Mouse (Mus musculus): ENCODE measurements at regions not wholly inside any gene's neighbourhood (a gene's known extent, or its start where the extent isn't known, plus 50 kb on each side); places are given as distances from the start of the nearest gene placed in this dataset.
"Not testable (repeated sequence)": the region's sequence is repeated elsewhere in the genome, so short reads cannot be mapped to it uniquely, and the experiment has no call there.

DNA sequence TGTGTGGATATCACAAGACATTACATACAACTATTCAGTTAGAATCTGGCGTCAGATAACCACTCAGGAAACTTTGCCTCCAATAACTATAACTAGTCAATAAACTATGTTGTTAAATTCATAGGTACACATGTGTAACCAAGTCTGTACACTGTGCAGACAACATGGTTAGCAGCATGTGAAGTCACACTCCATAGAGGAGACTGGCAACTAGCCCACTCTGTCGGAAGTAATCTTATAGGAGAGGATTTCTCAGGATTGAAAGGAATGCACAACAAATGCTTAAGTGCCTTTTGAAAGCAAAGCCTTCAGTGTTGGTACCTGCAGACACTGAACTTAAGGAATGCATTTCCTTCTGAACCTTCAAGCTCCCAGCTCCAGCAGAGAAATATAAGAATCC, 693.0 kb upstream of the Ptbp2 start:
- no peak for DNase-seq

DNA sequence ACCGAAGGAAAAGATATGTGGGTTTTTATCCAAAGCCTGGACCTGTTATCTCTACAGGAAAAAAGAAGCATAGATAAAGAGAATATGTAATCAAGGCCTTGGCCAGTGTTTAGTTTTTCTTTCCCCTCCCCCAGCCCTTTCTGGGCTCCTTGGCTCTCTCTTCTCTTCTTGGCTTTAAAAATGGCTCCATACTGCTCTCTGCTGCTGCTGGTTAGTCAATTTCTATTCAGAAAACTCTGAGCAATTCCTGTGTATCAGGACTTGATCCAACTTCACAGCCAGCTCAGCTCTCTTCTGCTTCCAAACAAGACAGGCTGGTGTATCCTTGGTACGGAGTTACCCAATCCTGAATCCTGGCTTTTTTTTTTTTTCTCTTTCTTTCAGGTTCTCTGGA, 689.4 kb upstream of the Ptbp2 start:
- DNase-seq: no peak

DNA sequence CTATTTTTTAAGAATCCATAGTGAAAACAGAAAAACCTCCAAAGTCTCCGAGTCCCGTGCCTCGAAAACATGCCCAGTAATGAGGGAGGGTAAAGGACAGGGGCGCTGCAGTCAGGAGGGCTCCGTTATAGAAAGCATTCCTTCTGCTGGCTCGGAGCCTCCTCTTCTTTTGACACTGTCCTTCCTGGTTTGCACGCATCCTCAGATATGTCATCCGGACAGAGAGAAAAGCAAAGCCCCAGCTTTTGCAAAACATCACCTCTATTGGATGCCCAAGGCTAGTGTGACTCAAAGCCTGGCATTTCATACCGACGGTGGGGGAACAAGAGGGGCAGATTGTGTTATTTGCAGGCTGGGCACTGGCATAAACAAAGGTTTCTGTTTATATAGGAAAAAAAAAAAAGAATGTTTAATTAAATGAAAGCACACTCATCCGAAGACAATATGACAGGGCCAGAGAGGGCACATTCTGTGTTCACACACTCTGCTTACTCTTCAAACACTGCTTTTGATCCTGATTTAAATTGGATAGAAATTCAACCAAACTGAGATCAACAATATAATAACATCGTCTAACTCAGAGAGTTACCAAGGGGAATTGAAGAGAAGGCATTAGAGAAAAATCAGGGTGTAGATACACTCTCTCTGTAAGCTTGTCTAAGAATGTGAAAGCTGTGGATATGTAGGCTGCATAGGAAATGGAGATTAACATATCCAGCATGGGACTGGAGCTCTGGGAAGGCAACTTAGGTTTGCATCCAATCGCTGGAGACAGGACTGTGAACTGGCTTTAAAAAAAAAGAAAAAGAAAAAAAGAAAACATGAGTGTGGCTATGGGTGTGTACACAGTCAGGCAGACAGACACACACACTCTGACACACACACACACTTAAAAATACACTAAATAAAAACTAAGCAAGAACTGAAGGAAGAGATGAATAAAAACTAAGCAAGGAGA, 688.7 kb upstream of the Ptbp2 start:
- DNase-seq: peak in 1 of 2 experiments; percentile 28

- DNase-seq: no peak
Observed at GRCm38 (mm10) chr3:120471878-120472444, 687.7 kb upstream of the Ptbp2 start.

- DNase-seq: no peak
Observed at GRCm38 (mm10) chr3:120468887-120469286, 684.6 kb upstream of the Ptbp2 start.

- DNase-seq: no peak
Observed at GRCm38 (mm10) chr3:120460717-120461116, 676.5 kb upstream of the Ptbp2 start.

- no peak for DNase-seq
Observed at GRCm38 (mm10) chr3:120457912-120458311, 673.6 kb upstream of the Ptbp2 start.

DNA sequence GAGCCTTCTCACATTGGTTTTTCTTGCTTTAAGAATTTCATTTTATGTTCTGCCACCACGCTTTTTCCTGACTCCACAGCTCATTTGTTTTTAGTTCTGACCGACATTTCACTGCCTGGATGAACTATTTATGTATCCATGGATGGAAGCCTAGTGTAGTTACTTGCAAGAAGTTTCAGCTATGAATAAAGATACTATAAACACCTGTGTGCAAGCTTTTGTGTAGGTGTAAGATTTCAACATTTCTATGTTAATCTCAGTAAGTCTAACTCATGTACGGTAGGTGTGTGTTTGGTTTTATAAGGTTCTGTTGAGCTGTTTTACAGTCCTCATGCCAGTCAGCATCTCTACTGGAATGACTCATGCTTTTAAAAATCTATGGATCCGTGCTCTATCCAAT, 656.9 kb upstream of the Ptbp2 start:
- DNase-seq: no peak

- no peak for DNase-seq
Observed at GRCm38 (mm10) chr3:120430285-120430684, 646.0 kb upstream of the Ptbp2 start.

- no peak for DNase-seq
Observed at GRCm38 (mm10) chr3:120416634-120417033, 632.4 kb upstream of the Ptbp2 start.

- DNase-seq: no peak
Observed at GRCm38 (mm10) chr3:120375688-120376289, 591.5 kb upstream of the Ptbp2 start.

DNA sequence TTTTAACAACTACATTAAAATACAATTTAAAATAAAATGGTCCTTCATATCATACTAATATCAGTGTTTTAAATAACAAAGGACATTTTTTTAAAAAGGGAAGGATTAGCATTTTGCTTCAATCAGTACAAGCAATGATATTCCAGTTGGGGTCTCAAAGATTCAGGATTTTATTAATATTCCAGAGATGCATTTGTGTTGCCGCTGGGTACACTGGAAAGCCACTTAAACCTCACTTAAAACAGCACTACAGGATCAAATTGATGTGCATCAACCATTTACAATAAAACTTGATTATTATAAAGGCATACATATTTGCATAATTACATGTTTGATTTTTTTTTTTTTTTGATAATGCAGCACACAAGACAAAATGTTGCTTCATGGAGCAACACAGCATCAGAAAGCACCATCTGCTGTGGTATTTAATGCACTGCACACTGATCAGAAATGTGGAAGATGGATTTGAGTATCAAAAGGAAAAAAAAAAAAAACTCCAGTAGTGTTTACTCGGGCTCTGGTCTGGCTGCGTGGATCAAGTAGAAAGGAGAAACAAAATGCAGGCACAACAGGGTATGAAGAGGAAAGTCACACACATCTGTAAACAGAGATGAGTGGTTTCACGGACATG, 558.6 kb upstream of the Ptbp2 start:
- no peak for DNase-seq

DNA sequence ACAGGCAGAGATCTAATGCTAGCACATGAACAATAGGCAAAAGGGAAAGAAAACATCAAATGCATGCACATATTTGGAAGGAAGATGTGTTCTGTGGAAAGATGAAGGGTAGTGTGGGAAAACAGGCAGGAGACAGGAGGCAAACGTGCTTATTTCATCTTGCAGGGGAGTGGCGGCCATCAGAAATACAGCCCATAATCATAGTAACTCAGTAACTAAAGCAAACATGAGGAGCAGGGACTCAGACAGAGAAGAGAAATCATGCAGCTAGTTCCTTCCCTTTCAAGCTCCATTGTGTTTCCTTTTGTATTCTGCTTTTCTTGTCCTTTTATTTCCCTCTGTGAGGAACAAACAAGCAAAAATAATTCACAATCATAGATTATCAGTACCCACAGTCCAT, 557.6 kb upstream of the Ptbp2 start:
- DNase-seq: no peak

DNA sequence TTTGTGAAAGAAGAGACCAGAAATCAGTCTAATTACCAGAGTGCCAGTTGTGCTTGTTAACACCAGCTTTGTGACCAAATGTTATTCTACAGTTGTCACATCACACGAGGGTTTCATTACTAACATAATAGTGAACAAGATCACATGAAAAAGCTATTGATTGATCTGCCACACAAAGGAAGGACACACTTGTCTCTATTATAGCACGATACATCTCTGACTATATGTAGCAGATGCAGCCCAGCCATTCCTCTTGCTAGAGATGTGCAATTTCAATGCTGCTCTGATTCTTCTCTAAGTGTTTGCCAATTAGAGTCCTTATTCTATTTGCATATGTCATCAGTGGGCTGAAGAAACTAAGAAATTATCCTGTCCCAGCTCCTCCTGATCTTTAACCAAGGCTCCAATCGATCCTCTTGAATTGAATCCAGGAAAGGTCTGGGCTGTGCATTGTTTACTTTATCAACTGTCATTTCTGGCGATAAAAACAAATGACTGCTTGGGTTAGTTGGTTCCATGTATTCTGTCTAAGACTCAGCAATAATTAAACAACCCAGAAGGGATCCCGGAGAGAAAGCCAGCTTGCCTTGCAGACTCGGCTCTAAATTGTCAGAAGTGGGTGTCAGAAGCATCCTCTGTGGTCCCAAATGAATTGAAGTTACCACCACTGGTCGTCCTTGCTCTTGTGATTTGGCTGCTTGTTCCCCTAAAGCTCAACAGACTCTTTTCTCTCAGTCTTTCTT, 551.7 kb upstream of the Ptbp2 start:
- no peak for DNase-seq

DNA sequence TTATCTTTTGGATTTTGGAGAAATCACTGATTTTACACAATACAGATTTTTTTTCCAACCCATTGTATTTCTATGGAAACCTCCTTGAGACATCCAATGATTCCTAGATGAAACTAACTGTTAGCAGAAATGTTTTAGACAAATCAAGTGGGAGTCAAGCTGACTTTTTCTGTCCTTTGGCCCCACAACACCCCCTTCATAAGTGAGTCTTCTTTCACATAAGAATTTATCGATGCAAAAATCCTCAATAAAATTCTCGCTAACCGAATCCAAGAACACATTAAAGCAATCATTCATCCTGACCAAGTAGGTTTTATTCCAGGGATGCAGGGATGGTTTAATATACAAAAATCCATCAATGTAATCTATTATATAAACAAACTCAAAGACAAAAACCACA, 522.8 kb upstream of the Ptbp2 start:
- DNase-seq: not testable (repeated sequence)

GRCm38 (mm10) chr3:120305608-120306007, 521.3 kb upstream of the Ptbp2 start:
- DNase-seq: no peak
